Mouse (Mus musculus) hindbrain, embryonic 15.5 days (tissue): Measurements from ENCODE around the gene Spata31d1a. TPM values are rescaled to one million over a fixed set of nuclear protein-coding genes. Genes with fewer than 3 reads are reported as not detected.
A peak's percentile ranks its signal among the peaks of the same experiment; 100 is the strongest.
"Not testable (repeated sequence)": the region's sequence is repeated elsewhere in the genome, so short reads cannot be mapped to it uniquely, and the experiment has no call there.

Experiments used
- ATAC-seq: fragments of 200-750 bp; cut with Nextera tagmentation; 2 replicates; pipeline ENCODE4 v1.8.0; 2017; ENCODE audit warnings: low read depth, moderate number of reproducible peaks, moderate TSS enrichment; ENCODE audit not compliant: low FRiP score
- H3K27ac ChIP-seq: fragments of 300-500 bp; sonication (generic); replicated peaks from 2 replicates; pipeline ENCODE4 v1.5.1; 2015; ENCODE audit warnings: mild to moderate bottlenecking, inconsistent platforms
- H3K27me3 ChIP-seq: fragments of 300-500 bp; sonication (generic); 2 replicates; pipeline ENCODE4 v1.6.1; 2015; ENCODE audit warnings: control low read depth, inconsistent platforms
- H3K36me3 ChIP-seq: fragments of 300-500 bp; sonication (generic); 2 replicates; pipeline ENCODE4 v1.6.1; 2015; ENCODE audit warnings: control low read depth, inconsistent platforms
- H3K4me1 ChIP-seq: fragments of 300-500 bp; sonication (generic); replicated peaks from 2 replicates; pipeline ENCODE4 v1.6.1; 2015; ENCODE audit warnings: control low read depth, inconsistent platforms
- H3K4me2 ChIP-seq: fragments of 300-500 bp; sonication (generic); 2 replicates; pipeline ENCODE4 v1.6.1; 2015; ENCODE audit warnings: moderate library complexity, mild to moderate bottlenecking, inconsistent platforms
- H3K4me3 ChIP-seq: fragments of 300-500 bp; sonication (generic); 2 replicates; pipeline ENCODE4 v1.5.1; 2015; ENCODE audit warnings: mild to moderate bottlenecking, inconsistent platforms
- H3K9ac ChIP-seq: fragments of 300-500 bp; sonication (generic); 2 replicates; pipeline ENCODE4 v1.6.1; 2015; ENCODE audit warnings: inconsistent platforms
- H3K9me3 ChIP-seq: fragments of 300-500 bp; sonication (generic); 2 replicates; pipeline ENCODE4 v1.6.1; 2016; ENCODE audit warnings: control low read depth, inconsistent platforms
- WGBS: fragments of 180-500 bp; shearing (Covaris S2); methylation state at CpG from one replicate; pipeline ENCODE4 v1.1.7; 2015; 5-methylcytosine and 5-hydroxymethylcytosine counted together
- polyA plus RNA-seq: library from polyadenylated mRNA; unstranded; fragments of >200 nt; fragmentation: Nextera tagmentation; extraction: Ambion mirVana; gene quantifications from 2 replicates; pipeline ENCODE4 v1.2.1, GENCODE M21; 2015

Spata31d1a gene
- 0.05 TPM in 1 of 2 replicates, not detected in the other for polyA plus RNA-seq

DNA sequence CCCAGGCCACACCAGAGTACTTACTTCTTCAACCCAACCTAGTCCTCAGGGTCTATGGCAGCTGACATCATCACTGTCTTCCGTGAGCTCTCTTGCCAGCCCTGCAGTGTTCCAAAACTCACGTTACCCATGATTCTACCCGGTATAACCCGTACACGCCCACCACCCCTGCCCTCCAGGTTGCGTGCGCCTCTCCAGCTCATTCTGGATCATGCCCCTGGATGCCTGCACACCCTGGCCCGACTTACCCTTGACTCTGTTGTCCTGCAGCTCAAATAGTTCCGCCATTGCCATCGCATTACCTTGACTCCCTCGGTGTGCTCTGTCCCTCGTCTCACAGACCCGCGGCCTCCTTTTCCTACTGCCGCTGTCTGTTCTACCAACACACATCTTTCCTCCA, at the start of gene Spata31d1a:
TSS of gene Spata31d1a (minus strand) at position 101 of the 400 bp plus-strand sequence.
- Histone ChIP-seq H3K9me3 (no peaks in the 10 kb centered on the region), H3K9ac (no peak within 1 kb of the TSS), H3K27ac (no peak within 1 kb of the TSS), H3K4me3 (no peak within 1 kb of the TSS), H3K36me3 (no peaks in the 10 kb centered on the region), H3K4me1 (no peaks in the 10 kb centered on the region), H3K27me3 (no peaks in the 10 kb centered on the region), H3K4me2 (no peak within 1 kb of the TSS)
- 95% methylated on average over 15 of the region's 15 CpGs for WGBS
- no peak for ATAC-seq

DNA sequence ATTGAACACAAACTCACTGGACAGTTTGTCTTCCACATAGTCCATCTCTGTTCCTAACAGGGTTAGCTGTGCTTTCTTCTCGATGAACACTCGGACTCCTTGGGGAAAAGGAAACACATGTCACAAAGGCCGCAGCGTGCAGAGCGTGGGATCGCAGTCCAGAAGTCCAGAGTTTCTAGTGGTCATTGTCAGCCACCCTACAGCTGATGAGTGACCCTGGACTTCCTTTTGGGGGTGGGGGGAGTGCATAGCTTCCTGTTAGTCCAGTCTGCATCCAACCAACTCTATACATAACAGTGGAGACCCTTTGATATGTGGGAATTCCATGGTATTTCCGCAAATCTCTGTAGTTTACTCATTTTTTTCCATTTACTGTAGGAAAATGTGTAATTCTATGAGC, 46.8 kb upstream of the Spata31d1a start:
- no peak overlapping the region for H3K27ac ChIP-seq
- H3K4me1 ChIP-seq = no peaks in the 10 kb centered on the region
- no peak overlapping the region for H3K9ac ChIP-seq
- ATAC-seq = no peak
- whole genome bisulfite sequencing = 91% methylated on average over 7 of the region's 7 CpGs
- H3K4me2 ChIP-seq = no peak overlapping the region
- no peaks in the 10 kb centered on the region for H3K27me3 ChIP-seq
- H3K36me3 ChIP-seq = peaks cover 56% of the 10 kb centered on the region
- no peak overlapping the region for H3K4me3 ChIP-seq
- no peaks in the 10 kb centered on the region for H3K9me3 ChIP-seq

DNA sequence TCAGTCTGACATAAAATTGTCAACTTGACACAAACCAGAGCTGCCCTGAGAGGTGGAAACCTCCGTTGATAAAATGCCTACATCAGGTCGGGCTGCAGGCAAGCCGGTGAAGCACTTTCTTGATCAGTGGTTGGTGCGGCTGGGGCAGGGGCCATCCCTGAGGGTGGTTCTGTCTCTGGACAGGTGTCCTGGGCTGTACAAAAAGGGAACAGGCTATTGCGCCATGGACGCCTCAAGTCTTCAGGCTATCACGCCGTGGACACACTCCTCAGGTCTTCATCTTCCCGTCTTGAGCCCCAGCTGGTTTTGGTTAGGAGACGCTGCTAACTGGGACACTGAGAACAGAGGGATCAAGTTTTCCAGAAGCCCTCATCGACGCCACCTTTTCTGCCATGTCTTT, 40.2 kb upstream of the Spata31d1a start:
- Histone ChIP-seq H3K36me3 (peaks cover 13% of the 10 kb centered on the region), H3K4me3 (no peak overlapping the region), H3K9me3 (no peaks in the 10 kb centered on the region), H3K4me1 (no peaks in the 10 kb centered on the region), H3K27me3 (no peaks in the 10 kb centered on the region), H3K9ac (no peak overlapping the region), H3K4me2 (no peak overlapping the region), H3K27ac (no peak overlapping the region)
- 88% methylated on average over 12 of the region's 12 CpGs for WGBS
- ATAC-seq = no peak

DNA sequence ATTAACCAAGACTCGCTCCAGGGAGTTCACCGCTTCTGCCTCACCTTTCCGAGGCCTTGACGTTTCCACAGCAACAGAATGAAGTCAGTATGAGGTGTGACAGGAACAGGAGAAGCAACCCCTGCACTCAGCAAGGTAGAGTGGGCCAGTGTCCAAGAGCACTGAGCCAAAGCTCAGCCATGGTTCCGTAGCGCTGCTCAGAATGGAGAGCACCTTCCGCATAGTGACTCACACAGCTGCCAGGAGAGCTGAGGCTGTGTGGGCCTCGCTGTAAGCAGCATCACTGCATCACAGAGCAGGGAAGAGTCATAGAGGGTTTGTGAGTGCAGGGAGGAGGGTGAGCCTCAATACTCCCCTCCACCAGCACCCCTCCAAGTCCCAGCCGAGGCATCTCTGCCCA, 36.6 kb upstream of the Spata31d1a start, which contains the start of gene 1700014D04Rik:
TSS of gene 1700014D04Rik (minus strand) at position 42 of the 400 bp plus-strand sequence.
- Histone ChIP-seq H3K27me3 (no peaks in the 10 kb centered on the region), H3K4me2 (no peak within 1 kb of the TSS), H3K4me3 (no peak within 1 kb of the TSS), H3K27ac (no peak within 1 kb of the TSS), H3K4me1 (no peaks in the 10 kb centered on the region), H3K9me3 (no peaks in the 10 kb centered on the region), H3K9ac (no peak within 1 kb of the TSS), H3K36me3 (no peaks in the 10 kb centered on the region)
- ATAC-seq = no peak
- WGBS = 84% methylated on average over 9 of the region's 9 CpGs

DNA sequence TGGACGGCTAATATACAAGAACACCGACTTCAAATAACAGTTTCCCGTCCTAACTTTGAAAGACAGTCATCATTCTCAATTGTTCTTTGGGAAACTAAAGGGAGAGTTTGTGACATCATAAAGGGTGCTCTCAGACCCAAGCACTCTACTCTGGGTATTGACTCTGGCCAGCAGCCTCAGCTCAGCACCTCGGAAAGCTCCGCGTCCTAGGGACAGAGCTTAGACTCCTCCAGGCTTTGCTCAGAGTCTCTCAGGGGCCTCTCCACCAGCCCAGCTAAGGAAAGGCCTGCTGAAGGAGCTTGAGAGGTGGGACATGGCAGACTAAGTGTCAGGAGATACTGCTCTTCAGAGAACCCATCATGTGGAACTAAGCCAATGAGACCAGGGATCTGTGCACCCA, 36.0 kb upstream of the Spata31d1a start:
- Histone ChIP-seq H3K27ac (no peak overlapping the region), H3K9me3 (no peaks in the 10 kb centered on the region), H3K4me2 (no peak overlapping the region), H3K9ac (no peak overlapping the region), H3K27me3 (no peaks in the 10 kb centered on the region), H3K36me3 (no peaks in the 10 kb centered on the region), H3K4me1 (no peaks in the 10 kb centered on the region), H3K4me3 (no peak overlapping the region)
- no peak for ATAC-seq
- WGBS = 73% methylated on average over 6 of the region's 6 CpGs

DNA sequence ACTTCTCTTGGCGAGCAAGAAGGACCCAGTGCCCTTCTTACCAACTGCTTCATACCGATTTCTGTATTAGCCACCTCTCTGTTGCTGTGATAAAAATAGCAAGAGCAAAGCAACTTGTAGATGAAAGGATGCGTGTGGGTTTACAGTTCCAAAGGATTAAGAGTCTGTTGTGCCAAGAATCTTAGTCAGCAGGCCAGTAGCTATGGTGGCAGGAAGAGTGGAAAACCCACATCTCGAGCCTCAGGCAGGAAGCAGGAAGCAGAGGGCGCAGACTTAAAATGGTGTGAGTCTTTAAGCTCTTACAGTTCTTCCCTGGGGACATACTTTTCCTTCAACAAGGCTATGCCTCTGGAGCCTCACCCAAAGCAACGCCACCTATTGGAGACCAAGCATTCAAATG, 35.3 kb upstream of the Spata31d1a start:
- WGBS = 87% methylated on average over 6 of the region's 6 CpGs
- Histone ChIP-seq H3K27me3 (no peaks in the 10 kb centered on the region), H3K4me3 (no peak overlapping the region), H3K36me3 (no peaks in the 10 kb centered on the region), H3K27ac (no peak overlapping the region), H3K4me2 (no peak overlapping the region), H3K9ac (no peak overlapping the region), H3K9me3 (no peaks in the 10 kb centered on the region), H3K4me1 (no peaks in the 10 kb centered on the region)
- no peak for ATAC-seq

DNA sequence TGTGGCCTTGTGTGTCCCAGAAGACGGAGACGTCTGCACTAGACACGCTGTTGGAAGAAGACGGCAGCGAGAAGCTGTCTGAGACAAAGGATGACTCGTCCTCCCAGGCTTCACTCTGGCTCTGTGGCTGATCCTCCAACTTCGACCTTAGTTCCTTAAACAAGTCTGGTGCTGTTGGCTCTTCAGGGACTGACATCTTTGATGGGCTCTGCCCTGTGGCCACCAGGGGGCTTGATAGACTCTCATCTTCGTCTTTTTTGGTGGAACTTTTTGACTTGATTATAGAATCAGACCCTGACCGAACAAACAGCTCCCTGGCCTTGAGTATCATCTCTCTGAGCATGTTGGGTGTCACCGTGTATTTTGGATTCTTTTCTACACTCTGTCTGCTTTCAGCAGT, 31.6 kb upstream of the Spata31d1a start:
- Histone ChIP-seq H3K4me1 (no peaks in the 10 kb centered on the region), H3K4me2 (no peak overlapping the region), H3K27me3 (no peaks in the 10 kb centered on the region), H3K9me3 (no peaks in the 10 kb centered on the region), H3K4me3 (no peak overlapping the region), H3K27ac (no peak overlapping the region), H3K36me3 (no peaks in the 10 kb centered on the region), H3K9ac (no peak overlapping the region)
- 85% methylated on average over 10 of the region's 10 CpGs for WGBS
- no peak for ATAC-seq

DNA sequence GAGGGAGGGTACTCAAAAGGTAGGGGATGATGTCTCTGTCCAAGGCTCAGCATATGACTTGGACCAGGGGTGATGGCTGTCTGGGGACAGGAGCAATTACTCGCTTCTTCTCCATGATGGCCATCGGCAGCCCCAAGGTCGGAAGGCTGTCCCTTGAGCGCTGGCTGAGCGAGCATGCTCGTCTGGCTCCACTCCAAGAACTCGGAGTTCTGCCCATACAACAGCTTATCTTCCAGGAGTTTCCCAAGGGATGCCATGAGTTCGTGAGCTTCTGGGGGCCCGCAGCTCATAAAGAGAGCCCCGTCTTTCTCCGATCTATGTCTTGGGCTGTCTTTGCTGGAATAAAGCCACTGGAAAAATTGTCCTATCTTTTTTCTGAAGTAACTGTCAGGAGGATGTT, 31.0 kb upstream of the Spata31d1a start:
- H3K4me3 ChIP-seq = no peak overlapping the region
- 82% methylated on average over 11 of the region's 11 CpGs for WGBS
- no peak for ATAC-seq

DNA sequence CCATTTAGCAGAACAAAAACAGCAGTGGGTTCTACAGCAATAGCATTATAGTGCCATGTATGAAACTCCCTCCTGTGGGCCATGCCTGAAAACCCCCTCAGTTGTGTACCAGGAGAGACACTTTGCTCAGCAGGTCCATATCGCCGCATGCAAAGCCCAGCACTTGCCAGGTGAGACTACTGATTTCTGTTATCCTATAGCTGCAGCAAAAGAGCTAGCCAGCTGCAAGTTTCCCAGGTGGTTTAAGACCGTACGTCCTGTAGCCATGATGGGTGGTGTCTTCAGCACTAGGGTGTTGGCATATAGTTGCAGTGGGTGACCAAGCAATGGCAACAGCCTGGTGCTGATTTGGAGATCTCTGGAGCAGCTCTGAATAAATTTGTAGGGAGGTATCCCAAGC, 29.3 kb upstream of the Spata31d1a start:
- Histone ChIP-seq H3K27ac (no peak overlapping the region), H3K4me3 (no peak overlapping the region), H3K4me2 (no peak overlapping the region), H3K36me3 (no peaks in the 10 kb centered on the region), H3K9ac (no peak overlapping the region), H3K9me3 (no peaks in the 10 kb centered on the region), H3K27me3 (no peaks in the 10 kb centered on the region), H3K4me1 (no peaks in the 10 kb centered on the region)
- WGBS = 92% methylated on average over 4 of the region's 4 CpGs
- no peak for ATAC-seq

More for the DNA sequence above, 31.0 kb upstream of the Spata31d1a start:
- Histone ChIP-seq H3K27me3 (no peaks in the 10 kb centered on the region), H3K4me2 (no peak overlapping the region), H3K9ac (no peak overlapping the region), H3K9me3 (no peaks in the 10 kb centered on the region), H3K27ac (no peak overlapping the region), H3K36me3 (no peaks in the 10 kb centered on the region), H3K4me1 (no peaks in the 10 kb centered on the region)

DNA sequence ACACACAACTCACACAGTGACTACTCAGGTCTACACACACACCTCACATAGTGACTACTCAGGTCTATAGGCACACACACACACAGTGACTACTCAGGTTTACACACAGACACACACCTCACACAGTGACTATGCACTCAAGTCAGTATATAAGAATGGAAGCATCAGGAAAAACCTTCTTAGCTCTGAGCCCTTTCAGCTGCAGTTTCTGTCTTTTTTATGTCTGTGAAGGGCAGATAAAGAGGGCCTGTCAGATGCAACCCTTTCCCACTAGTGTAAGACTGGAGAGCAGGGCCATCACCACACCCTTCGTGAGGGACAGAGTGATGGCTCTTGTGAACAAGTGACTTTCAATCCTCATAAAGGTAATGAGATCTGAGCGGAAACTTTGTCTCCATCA, 28.3 kb upstream of the Spata31d1a start:
- H3K36me3 ChIP-seq = no peaks in the 10 kb centered on the region
- WGBS = 87% methylated on average over 2 of the region's 2 CpGs
- no peak overlapping the region for H3K27ac ChIP-seq
- H3K9me3 ChIP-seq = no peaks in the 10 kb centered on the region
- no peak overlapping the region for H3K4me3 ChIP-seq
- no peak overlapping the region for H3K9ac ChIP-seq
- no peaks in the 10 kb centered on the region for H3K4me1 ChIP-seq
- no peak overlapping the region for H3K4me2 ChIP-seq
- H3K27me3 ChIP-seq = no peaks in the 10 kb centered on the region
- ATAC-seq = no peak

DNA sequence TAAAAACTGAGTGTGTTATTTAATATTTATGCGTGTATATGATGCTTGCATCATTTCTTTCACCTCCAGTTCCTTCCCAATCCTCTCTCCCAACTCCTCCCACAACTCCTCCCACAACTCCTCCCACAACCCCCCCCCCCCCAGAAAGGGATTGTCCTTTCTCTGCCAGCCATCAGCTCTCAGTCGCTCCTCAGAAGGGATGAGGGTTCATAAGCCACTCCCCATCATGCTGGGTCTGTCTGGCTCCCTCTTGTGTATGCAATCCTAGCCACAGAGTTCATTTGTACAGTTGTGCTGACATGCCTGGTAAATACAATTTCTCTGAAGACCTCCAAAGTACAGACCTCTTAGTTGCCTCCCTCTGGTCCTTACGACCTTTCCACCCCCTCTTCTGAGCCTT, 25.1 kb upstream of the Spata31d1a start:
- peak; percentile 65; the same call in 1 of the 2 replicates for ATAC-seq
- Histone ChIP-seq H3K9ac (no peak overlapping the region), H3K4me2 (no peak overlapping the region), H3K9me3 (no peaks in the 10 kb centered on the region), H3K36me3 (no peaks in the 10 kb centered on the region), H3K27me3 (no peaks in the 10 kb centered on the region), H3K27ac (no peak overlapping the region), H3K4me3 (no peak overlapping the region), H3K4me1 (no peaks in the 10 kb centered on the region)
- WGBS = 29% methylated on average over 3 of the region's 3 CpGs

DNA sequence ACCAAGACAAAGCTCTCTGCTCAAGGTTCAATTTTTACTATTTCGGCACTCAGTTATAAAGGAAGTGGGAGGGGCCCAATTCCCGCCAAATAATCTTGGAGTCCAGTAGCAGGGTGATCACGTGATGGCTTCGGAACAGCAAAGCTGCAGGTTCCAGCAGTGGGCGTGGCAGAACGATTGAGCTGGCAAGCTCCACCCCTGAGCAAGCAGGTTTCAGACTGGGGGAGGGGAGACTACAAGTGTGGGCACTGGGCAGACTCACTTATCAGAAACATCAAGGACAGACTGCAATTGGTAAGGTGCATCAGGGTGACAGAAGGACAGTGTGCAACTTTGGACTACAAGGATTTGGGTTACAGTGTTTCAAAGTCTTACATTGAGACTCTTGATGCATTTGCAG, 24.2 kb upstream of the Spata31d1a start:
- not testable (repeated sequence) for H3K4me2 ChIP-seq, H3K4me1 ChIP-seq, ATAC-seq, H3K36me3 ChIP-seq, H3K27ac ChIP-seq, H3K27me3 ChIP-seq, H3K9ac ChIP-seq, H3K4me3 ChIP-seq, H3K9me3 ChIP-seq
- 35% methylated on average over 6 of the region's 6 CpGs for WGBS

DNA sequence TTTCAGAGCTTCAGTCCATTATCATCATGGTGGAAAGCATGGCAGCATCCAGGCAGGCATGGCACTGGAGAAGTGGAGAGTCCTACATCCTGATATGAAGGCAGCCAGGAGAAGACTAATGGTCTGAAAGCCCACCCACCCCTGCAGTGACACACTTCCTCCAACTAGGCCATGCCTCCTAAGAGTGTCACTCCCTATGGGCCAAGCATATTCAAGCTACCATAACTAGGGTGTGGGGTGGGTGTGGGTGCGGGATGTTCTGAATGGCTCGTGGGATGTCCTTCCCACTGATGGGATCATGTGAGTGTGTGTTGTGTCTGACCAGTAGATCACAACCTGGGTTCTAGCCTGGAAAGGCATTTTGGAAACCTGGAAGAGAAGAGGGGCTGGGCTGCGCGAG, 23.8 kb upstream of the Spata31d1a start:
- Histone ChIP-seq H3K27me3 (no peaks in the 10 kb centered on the region), H3K4me1 (no peaks in the 10 kb centered on the region)

More for the DNA sequence above, 23.8 kb upstream of the Spata31d1a start:
- H3K36me3 ChIP-seq = no peaks in the 10 kb centered on the region
- no peak overlapping the region for H3K4me3 ChIP-seq
- H3K9ac ChIP-seq = no peak overlapping the region
- no peak overlapping the region for H3K4me2 ChIP-seq
- WGBS = 76% methylated on average over 4 of the region's 4 CpGs
- no peak overlapping the region for H3K27ac ChIP-seq
- no peaks in the 10 kb centered on the region for H3K9me3 ChIP-seq
- no peak for ATAC-seq
